Mouse (Mus musculus) hindbrain, embryonic 14.5 days (tissue): ENCODE results near the gene Hdac8. TPM values are rescaled to one million over a fixed set of nuclear protein-coding genes. Genes with fewer than 3 reads are reported as not detected.

Source experiments
- ATAC-seq: fragments of 200-750 bp; cut with Nextera tagmentation; 2 replicates; pipeline ENCODE4 v1.8.0; 2017; ENCODE audit warnings: moderate number of reproducible peaks, mild to moderate bottlenecking, moderate TSS enrichment, moderate library complexity; ENCODE audit not compliant: low FRiP score
- DNase-seq: peaks from one replicate; pipeline ENCODE4 v3.0.0-alpha.2; 2015; ENCODE audit warnings: low spot score
- H3K27ac ChIP-seq: fragments of 300-500 bp; sonication (generic); 2 replicates; pipeline ENCODE4 v1.5.1; 2014; ENCODE audit warnings: mild to moderate bottlenecking, moderate library complexity
- H3K27me3 ChIP-seq: fragments of 300-500 bp; sonication (generic); 2 replicates; pipeline ENCODE4 v1.6.1; 2014; ENCODE audit warnings: mild to moderate bottlenecking, low read length, mixed read lengths; ENCODE audit not compliant: control insufficient read depth, insufficient read depth
- H3K36me3 ChIP-seq: fragments of 300-500 bp; sonication (generic); replicated peaks from 2 replicates; pipeline ENCODE4 v1.6.1; 2014; ENCODE audit not compliant: control insufficient read depth, insufficient read depth
- H3K4me1 ChIP-seq: fragments of 300-500 bp; sonication (generic); replicated peaks from 2 replicates; pipeline ENCODE4 v1.6.1; 2014; ENCODE audit warnings: antibody characterized with exemption, low read length, mixed read lengths; ENCODE audit not compliant: control insufficient read depth, insufficient read depth
- H3K4me2 ChIP-seq: fragments of 300-500 bp; sonication (generic); replicated peaks from 2 replicates; pipeline ENCODE4 v1.6.1; 2014; ENCODE audit warnings: mild to moderate bottlenecking, moderate library complexity
- H3K4me3 ChIP-seq: fragments of 300-500 bp; sonication (generic); replicated peaks from 2 replicates; pipeline ENCODE4 v1.5.1; 2014; ENCODE audit warnings: mild to moderate bottlenecking, low read length
- H3K9ac ChIP-seq: fragments of 300-500 bp; sonication (generic); 2 replicates; pipeline ENCODE4 v1.6.1; 2014
- H3K9me3 ChIP-seq: fragments of 300-500 bp; sonication (generic); 2 replicates; pipeline ENCODE4 v1.6.1; 2016; ENCODE audit warnings: low read length; ENCODE audit not compliant: control insufficient read depth
- WGBS: fragments of 180-500 bp; shearing (Covaris S2); extraction: QIAGEN DNeasy Blood & Tissue Kit; methylation state at CpG from one replicate; pipeline ENCODE4 v1.1.7; 2014; 5-methylcytosine and 5-hydroxymethylcytosine counted together
- polyA plus RNA-seq: library from polyadenylated mRNA; unstranded; fragments of >200 nt; fragmentation: Nextera tagmentation; extraction: Ambion mirVana; gene quantifications from 2 replicates; pipeline ENCODE4 v1.2.1, GENCODE M21; 2014

Gene Hdac8
- polyA plus RNA-seq, 1 experiment from 2014 or later, result 2.4 TPM

GRCm38 (mm10) chrX:102305806-102306205, 199.4 kb downstream of the Hdac8 start:
- DNase-seq, result no peak
- Histone ChIP-seq H3K36me3 (no peaks in the 10 kb centered on the region), H3K4me3 (no peak overlapping the region), H3K4me1 (no peaks in the 10 kb centered on the region), H3K9me3 (no peaks in the 10 kb centered on the region), H3K4me2 (no peak overlapping the region), H3K27me3 (peaks cover 37% of the 10 kb centered on the region; the same call in 1 of the 2 replicates), H3K27ac (no peak overlapping the region), H3K9ac (no peak overlapping the region)
- no peak for ATAC-seq
- WGBS, result 73% methylated on average over 4 of the region's 4 CpGs

DNA sequence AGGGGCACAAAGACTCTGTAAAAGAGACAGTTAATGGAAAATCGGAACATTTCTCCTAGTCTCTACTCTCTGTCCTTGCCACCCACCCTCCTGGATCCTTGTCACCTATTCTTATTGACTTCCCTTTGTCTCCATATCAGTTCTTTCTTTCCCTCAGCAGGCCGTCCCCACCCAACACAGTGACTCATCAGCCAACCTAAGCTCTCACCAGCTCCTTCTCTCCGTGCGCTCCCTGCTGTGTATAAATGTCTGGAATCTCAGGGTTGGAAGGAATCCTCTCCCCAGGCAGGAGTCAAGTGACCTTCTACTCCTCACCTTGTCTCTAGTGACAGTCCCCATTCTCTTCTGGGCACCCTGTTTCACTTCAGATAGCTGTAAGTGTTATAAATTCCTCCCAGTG, 200.2 kb downstream of the Hdac8 start:
- Histone ChIP-seq H3K36me3 (no peaks in the 10 kb centered on the region), H3K9me3 (no peaks in the 10 kb centered on the region), H3K27ac (no peak overlapping the region), H3K4me3 (no peak overlapping the region), H3K4me2 (no peak overlapping the region), H3K27me3 (peaks cover 28% of the 10 kb centered on the region; the same call in 1 of the 2 replicates), H3K9ac (no peak overlapping the region), H3K4me1 (no peaks in the 10 kb centered on the region)
- no peak for DNase-seq
- ATAC-seq, result no peak
- 70% methylated on average over 4 of the region's 4 CpGs for WGBS

DNA sequence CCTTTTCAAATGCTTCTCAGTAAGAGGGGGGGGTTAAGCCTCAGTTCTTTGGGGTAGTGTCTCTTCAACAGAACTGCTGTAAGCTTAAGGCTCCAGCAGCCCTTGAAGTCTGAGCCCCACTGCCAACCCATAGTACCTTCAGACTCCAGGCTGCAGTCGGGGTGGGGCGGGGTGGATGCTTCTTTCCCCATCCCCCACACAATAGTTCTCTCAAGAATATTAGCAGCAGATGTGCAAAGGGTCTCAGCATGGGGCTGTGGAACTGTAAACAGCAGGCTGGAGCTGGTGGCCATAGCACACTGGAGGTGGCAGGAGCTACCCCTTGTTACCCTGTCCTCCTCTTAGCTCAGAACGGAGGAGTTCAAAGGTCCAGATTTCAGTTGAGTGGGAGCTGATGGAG, 202.7 kb downstream of the Hdac8 start:
- Histone ChIP-seq H3K27me3 (peaks cover 19% of the 10 kb centered on the region; the same call in 1 of the 2 replicates), H3K4me3 (no peak overlapping the region), H3K9me3 (no peaks in the 10 kb centered on the region), H3K4me2 (no peak overlapping the region), H3K4me1 (no peaks in the 10 kb centered on the region), H3K36me3 (no peaks in the 10 kb centered on the region), H3K9ac (no peak overlapping the region), H3K27ac (no peak overlapping the region)
- ATAC-seq (no peak), DNase-seq (no peak)
- WGBS, result 54% methylated on average over 3 of the region's 3 CpGs

GRCm38 (mm10) chrX:102284889-102285288, 220.3 kb downstream of the Hdac8 start:
- H3K9me3 ChIP-seq, result no peaks in the 10 kb centered on the region
- DNase-seq, result no peak
- no peaks in the 10 kb centered on the region for H3K36me3 ChIP-seq
- WGBS, result 82% methylated on average over 3 of the region's 3 CpGs
- H3K4me3 ChIP-seq, result no peak overlapping the region
- H3K27ac ChIP-seq, result no peak overlapping the region
- no peaks in the 10 kb centered on the region for H3K4me1 ChIP-seq
- H3K27me3 ChIP-seq, result peaks cover 9% of the 10 kb centered on the region; the same call in 1 of the 2 replicates
- no peak overlapping the region for H3K9ac ChIP-seq
- ATAC-seq, result no peak
- no peak overlapping the region for H3K4me2 ChIP-seq

- no peaks in the 10 kb centered on the region for H3K36me3 ChIP-seq
- no peak for ATAC-seq
- peaks cover 10% of the 10 kb centered on the region for H3K27me3 ChIP-seq
- H3K4me3 ChIP-seq, result no peak overlapping the region
- no peak overlapping the region for H3K27ac ChIP-seq
- no peaks in the 10 kb centered on the region for H3K9me3 ChIP-seq
- no peak for DNase-seq
- H3K9ac ChIP-seq, result no peak overlapping the region
- 85% methylated on average over 13 of the region's 14 CpGs for WGBS
- no peaks in the 10 kb centered on the region for H3K4me1 ChIP-seq
- H3K4me2 ChIP-seq, result no peak overlapping the region
These were observed 242.4 kb downstream of the Hdac8 start for GRCm38 (mm10) chrX:102262620-102263345.

- Histone ChIP-seq H3K36me3 (no peaks in the 10 kb centered on the region), H3K9me3 (no peaks in the 10 kb centered on the region), H3K4me1 (no peaks in the 10 kb centered on the region), H3K4me3 (no peak overlapping the region), H3K27me3 (peaks cover 10% of the 10 kb centered on the region), H3K4me2 (no peak overlapping the region), H3K9ac (no peak overlapping the region), H3K27ac (no peak overlapping the region)
- 92% methylated on average over 4 of the region's 4 CpGs for WGBS
- ATAC-seq, result no peak
- DNase-seq, result no peak
These were observed 245.4 kb downstream of the Hdac8 start for GRCm38 (mm10) chrX:102259772-102260171.

- Histone ChIP-seq H3K4me3 (peak overlapping the region; percentile 7; the same call in 1 of the 2 replicates), H3K9me3 (no peaks in the 10 kb centered on the region), H3K27ac (no peak overlapping the region), H3K36me3 (no peaks in the 10 kb centered on the region), H3K4me2 (peak overlapping the region; percentile 81), H3K4me1 (no peaks in the 10 kb centered on the region), H3K9ac (no peak overlapping the region), H3K27me3 (peaks cover 37% of the 10 kb centered on the region)
- DNase-seq (peak; percentile 42), ATAC-seq (no peak)
- WGBS, result 16% methylated on average over 7 of the region's 7 CpGs
These were observed 251.3 kb downstream of the Hdac8 start for GRCm38 (mm10) chrX:102253892-102254291.

DNA sequence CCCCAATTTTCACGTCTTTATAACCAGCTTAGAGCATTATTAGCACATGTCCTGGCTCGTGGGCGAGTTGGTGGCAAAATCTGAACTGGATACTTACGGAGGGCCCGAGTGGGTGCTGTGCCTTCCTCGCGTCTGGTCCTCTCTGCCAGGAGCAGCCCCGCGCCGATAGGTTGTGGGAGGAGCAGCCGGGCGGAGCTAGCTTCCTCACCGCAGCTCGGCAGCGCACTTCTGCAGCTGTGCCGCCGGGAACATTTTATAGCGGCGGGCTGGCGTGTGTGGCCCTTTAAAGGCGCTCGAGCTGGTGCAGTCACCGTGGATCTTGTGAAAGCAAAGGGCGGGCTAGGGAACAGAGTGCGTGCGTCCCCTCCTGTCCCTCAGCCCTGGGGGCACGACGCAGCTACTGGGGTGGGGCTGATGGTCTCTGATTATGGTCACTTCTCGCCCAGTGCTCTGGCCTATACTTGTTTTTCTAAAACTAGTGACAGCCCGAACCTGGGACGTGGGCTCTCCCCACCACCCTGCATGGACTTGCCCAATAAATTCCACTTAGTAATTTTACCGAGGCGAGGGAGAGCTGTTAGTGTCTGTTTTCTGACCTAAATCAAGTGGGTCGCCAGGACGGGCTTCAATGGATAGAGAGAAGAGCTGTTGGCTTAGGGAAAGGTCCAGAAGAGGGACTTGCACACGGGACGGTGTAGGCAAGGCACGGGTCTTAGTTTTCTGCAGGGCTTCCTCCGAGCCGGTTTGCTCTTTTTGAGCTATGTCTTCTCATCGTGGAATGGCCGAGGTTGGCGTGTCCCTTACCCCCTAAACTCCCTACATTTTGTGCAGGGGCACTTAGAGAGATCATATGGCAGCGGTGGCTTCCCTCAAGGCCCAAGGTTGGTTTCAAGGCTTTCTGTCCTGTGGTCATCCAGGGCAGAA, 253.0 kb downstream of the Hdac8 start, which contains the start of gene Cited1:
TSS of gene Cited1 (minus strand) at position 245 of the 924 bp plus-strand sequence.
- peak; percentile 96 for ATAC-seq
- H3K36me3 ChIP-seq, result no peaks in the 10 kb centered on the region
- 18% methylated on average over 44 of the region's 44 CpGs for WGBS
- H3K27me3 ChIP-seq, result peaks cover 49% of the 10 kb centered on the region
- peak within 1 kb of the TSS; percentile 51 for H3K4me3 ChIP-seq
- peak within 1 kb of the TSS; percentile 50 for H3K9ac ChIP-seq
- peak within 1 kb of the TSS; percentile 81 for H3K4me2 ChIP-seq
- H3K27ac ChIP-seq, result peak within 1 kb of the TSS; percentile 32; the same call in 1 of the 2 replicates
- DNase-seq, result peak; percentile 73
- no peaks in the 10 kb centered on the region for H3K4me1 ChIP-seq
- H3K9me3 ChIP-seq, result no peaks in the 10 kb centered on the region
